Mouse (Mus musculus) forebrain, embryonic 15.5 days (tissue): ENCODE measurements at regions not wholly inside any gene's neighbourhood (a gene's known extent, or its start where the extent isn't known, plus 50 kb on each side); places are given as distances from the start of the nearest gene placed in this dataset.

Experiments used
- ATAC-seq: fragments of 200-750 bp; cut with Nextera tagmentation; replicated peaks from 2 replicates; pipeline ENCODE4 v1.8.0; 2017; ENCODE audit warnings: mild to moderate bottlenecking, moderate TSS enrichment, moderate library complexity
- H3K27ac ChIP-seq: fragments of 300-500 bp; sonication (generic); replicated peaks from 2 replicates; pipeline ENCODE4 v1.5.1; 2015; ENCODE audit warnings: mild to moderate bottlenecking, inconsistent platforms
- H3K27me3 ChIP-seq: fragments of 300-500 bp; sonication (generic); 2 replicates; pipeline ENCODE4 v1.6.1; 2015; ENCODE audit warnings: inconsistent platforms
- H3K36me3 ChIP-seq: fragments of 300-500 bp; sonication (generic); 2 replicates; pipeline ENCODE4 v1.6.1; 2015; ENCODE audit warnings: mild to moderate bottlenecking, inconsistent platforms
- H3K4me1 ChIP-seq: fragments of 300-500 bp; sonication (generic); 2 replicates; pipeline ENCODE4 v1.6.1; 2015; ENCODE audit warnings: inconsistent platforms
- H3K4me2 ChIP-seq: fragments of 300-500 bp; sonication (generic); replicated peaks from 2 replicates; pipeline ENCODE4 v1.6.1; 2015; ENCODE audit warnings: mild to moderate bottlenecking, inconsistent platforms
- H3K4me3 ChIP-seq: fragments of 300-500 bp; sonication (generic); 2 replicates; pipeline ENCODE4 v1.5.1; 2015; ENCODE audit warnings: mild to moderate bottlenecking, inconsistent platforms
- H3K9ac ChIP-seq: fragments of 300-500 bp; sonication (generic); replicated peaks from 2 replicates; pipeline ENCODE4 v1.6.1; 2015; ENCODE audit warnings: mild to moderate bottlenecking, inconsistent platforms
- H3K9me3 ChIP-seq: fragments of 300-500 bp; sonication (generic); 2 replicates; pipeline ENCODE4 v1.6.1; 2016; ENCODE audit warnings: inconsistent platforms
- WGBS: fragments of 180-500 bp; shearing (Covaris S2); methylation state at CpG from one replicate; pipeline ENCODE4 v1.1.7; 2015; ENCODE audit warnings: mixed read lengths; 5-methylcytosine and 5-hydroxymethylcytosine counted together

- Histone ChIP-seq H3K4me3 (no peak overlapping the region), H3K4me1 (no peaks in the 10 kb centered on the region), H3K9ac (no peak overlapping the region), H3K27ac (no peak overlapping the region), H3K36me3 (no peaks in the 10 kb centered on the region), H3K9me3 (no peaks in the 10 kb centered on the region), H3K27me3 (no peaks in the 10 kb centered on the region), H3K4me2 (no peak overlapping the region)
- 84% methylated on average over 4 of the region's 4 CpGs for WGBS
- ATAC-seq = no peak
Observed at GRCm38 (mm10) chr11:57390826-57391225, 127.6 kb downstream of the Fam114a2 start.
